Mouse (Mus musculus) heart, embryonic 13.5 days (tissue): Measurements from ENCODE around the gene Disc1. TPM values are rescaled to one million over a fixed set of nuclear protein-coding genes. Genes with fewer than 3 reads are reported as not detected.

Experiments
- ATAC-seq: fragments of 200-750 bp; cut with Nextera tagmentation; 2 replicates; pipeline ENCODE4 v1.8.0; 2017; ENCODE audit warnings: moderate TSS enrichment; ENCODE audit not compliant: insufficient number of reproducible peaks, low FRiP score, low TSS enrichment; ENCODE audit errors: extremely low read depth
- H3K27ac ChIP-seq: fragments of 300-500 bp; sonication (generic); replicated peaks from 2 replicates; pipeline ENCODE4 v1.5.1; 2015; ENCODE audit warnings: moderate library complexity, mild to moderate bottlenecking, inconsistent platforms
- H3K27me3 ChIP-seq: fragments of 300-500 bp; sonication (generic); replicated peaks from 2 replicates; pipeline ENCODE4 v1.6.1; 2015; ENCODE audit warnings: mild to moderate bottlenecking, inconsistent platforms
- H3K36me3 ChIP-seq: fragments of 300-500 bp; sonication (generic); 2 replicates; pipeline ENCODE4 v1.6.1; 2015; ENCODE audit warnings: mild to moderate bottlenecking, inconsistent platforms
- H3K4me1 ChIP-seq: fragments of 300-500 bp; sonication (generic); 2 replicates; pipeline ENCODE4 v1.6.1; 2015; ENCODE audit warnings: inconsistent platforms
- H3K4me2 ChIP-seq: fragments of 300-500 bp; sonication (generic); 2 replicates; pipeline ENCODE4 v1.6.1; 2015; ENCODE audit warnings: inconsistent platforms, mild to moderate bottlenecking, moderate library complexity
- H3K4me3 ChIP-seq: fragments of 300-500 bp; sonication (generic); 2 replicates; pipeline ENCODE4 v1.5.1; 2015; ENCODE audit warnings: moderate library complexity, mild to moderate bottlenecking, inconsistent platforms
- H3K9ac ChIP-seq: fragments of 300-500 bp; sonication (generic); 2 replicates; pipeline ENCODE4 v1.6.1; 2015; ENCODE audit warnings: inconsistent platforms, mild to moderate bottlenecking, moderate library complexity
- H3K9me3 ChIP-seq: fragments of 300-500 bp; sonication (generic); 2 replicates; pipeline ENCODE4 v1.6.1; 2016; ENCODE audit warnings: inconsistent platforms
- WGBS: fragments of 180-500 bp; shearing (Covaris S2); methylation state at CpG from one replicate; pipeline ENCODE4 v1.1.7; 2015; ENCODE audit warnings: mixed read lengths; 5-methylcytosine and 5-hydroxymethylcytosine counted together
- polyA plus RNA-seq: library from polyadenylated mRNA; unstranded; fragments of >200 nt; fragmentation: Nextera tagmentation; extraction: Ambion mirVana; gene quantifications from 2 replicates; pipeline ENCODE4 v1.2.1, GENCODE M21; 2015

Disc1 gene
- polyA plus RNA-seq, 1 experiment from 2014 or later: 2.2 TPM

GRCm38 (mm10) chr8:125201650-125202049, 147.7 kb downstream of the Disc1 start:
- peaks cover 63% of the 10 kb centered on the region for H3K4me1 ChIP-seq
- no peak overlapping the region for H3K4me2 ChIP-seq
- H3K27ac ChIP-seq: no peak overlapping the region
- no peaks in the 10 kb centered on the region for H3K9me3 ChIP-seq
- no peak overlapping the region for H3K4me3 ChIP-seq
- H3K9ac ChIP-seq: 0 out of 2 replicates have a peak overlapping the region, but pooled peaks have one; percentile 7
- no peak for ATAC-seq
- 62% methylated on average over 6 of the region's 6 CpGs for WGBS
- no peaks in the 10 kb centered on the region for H3K27me3 ChIP-seq
- H3K36me3 ChIP-seq: no peaks in the 10 kb centered on the region

GRCm38 (mm10) chr8:125203016-125203415, 149.0 kb downstream of the Disc1 start:
- Histone ChIP-seq H3K4me1 (peaks cover 51% of the 10 kb centered on the region), H3K36me3 (no peaks in the 10 kb centered on the region), H3K4me2 (no peak overlapping the region), H3K9ac (no peak overlapping the region), H3K27me3 (no peaks in the 10 kb centered on the region), H3K27ac (no peak overlapping the region), H3K9me3 (no peaks in the 10 kb centered on the region), H3K4me3 (no peak overlapping the region)
- ATAC-seq: no peak
- 53% methylated on average over 9 of the region's 9 CpGs for WGBS

DNA sequence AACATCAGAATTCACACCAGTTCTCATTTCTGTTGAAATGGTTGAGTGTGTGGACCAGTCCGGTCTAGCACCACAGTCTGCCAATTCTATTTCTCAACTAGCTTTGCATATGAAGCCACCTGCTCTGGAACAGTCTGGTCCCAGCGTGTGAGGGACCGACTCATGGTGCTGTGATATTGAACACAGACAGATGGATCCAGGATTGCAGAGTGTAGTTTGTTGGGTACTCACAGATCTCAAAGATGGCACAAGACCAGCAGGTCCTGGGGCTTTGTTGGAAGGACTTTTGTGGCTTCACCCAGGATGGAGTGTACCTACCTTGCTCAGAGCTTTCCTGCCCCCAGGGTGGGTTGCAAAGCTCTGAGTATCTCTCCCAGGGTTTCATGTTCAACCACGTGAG, 151.6 kb downstream of the Disc1 start:
- no peak overlapping the region for H3K4me3 ChIP-seq
- no peaks in the 10 kb centered on the region for H3K9me3 ChIP-seq
- H3K4me2 ChIP-seq: no peak overlapping the region
- no peaks in the 10 kb centered on the region for H3K36me3 ChIP-seq
- no peak overlapping the region for H3K27ac ChIP-seq
- H3K9ac ChIP-seq: no peak overlapping the region
- H3K4me1 ChIP-seq: peaks cover 37% of the 10 kb centered on the region
- WGBS: 83% methylated on average over 4 of the region's 4 CpGs
- H3K27me3 ChIP-seq: no peaks in the 10 kb centered on the region
- ATAC-seq: no peak

DNA sequence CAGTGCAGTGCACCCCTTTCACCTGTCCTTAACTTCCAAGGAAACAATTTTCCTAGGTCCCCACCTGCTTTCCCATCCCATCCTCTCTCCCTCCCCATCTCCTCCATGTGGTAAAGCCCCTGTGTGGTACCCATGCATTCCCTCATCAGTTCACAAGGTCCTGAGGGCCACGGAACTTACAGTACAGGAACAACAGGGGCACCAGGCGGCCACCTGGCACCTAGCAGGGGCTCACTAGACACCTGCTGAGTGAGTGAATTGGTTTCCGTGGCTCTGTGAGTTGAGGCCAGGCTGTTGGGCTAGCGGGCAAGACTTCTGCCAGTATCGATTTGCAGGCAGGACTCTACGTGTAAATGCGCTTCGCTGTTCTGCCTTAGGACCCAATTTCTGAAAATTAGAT, 152.4 kb downstream of the Disc1 start:
- Histone ChIP-seq H3K4me2 (no peak overlapping the region), H3K4me1 (peaks cover 31% of the 10 kb centered on the region), H3K27me3 (no peaks in the 10 kb centered on the region), H3K9ac (no peak overlapping the region), H3K4me3 (no peak overlapping the region), H3K36me3 (no peaks in the 10 kb centered on the region), H3K27ac (no peak overlapping the region), H3K9me3 (no peaks in the 10 kb centered on the region)
- 72% methylated on average over 8 of the region's 8 CpGs for WGBS
- ATAC-seq: no peak

- ATAC-seq: no peak
- no peaks in the 10 kb centered on the region for H3K27me3 ChIP-seq
- no peaks in the 10 kb centered on the region for H3K36me3 ChIP-seq
- 70% methylated on average over 3 of the region's 3 CpGs for WGBS
- H3K9me3 ChIP-seq: no peaks in the 10 kb centered on the region
- H3K9ac ChIP-seq: no peak overlapping the region
- H3K4me3 ChIP-seq: no peak overlapping the region
- no peak overlapping the region for H3K27ac ChIP-seq
- peaks cover 25% of the 10 kb centered on the region for H3K4me1 ChIP-seq
- no peak overlapping the region for H3K4me2 ChIP-seq
Measured at GRCm38 (mm10) chr8:125206962-125207361, 153.0 kb downstream of the Disc1 start.

DNA sequence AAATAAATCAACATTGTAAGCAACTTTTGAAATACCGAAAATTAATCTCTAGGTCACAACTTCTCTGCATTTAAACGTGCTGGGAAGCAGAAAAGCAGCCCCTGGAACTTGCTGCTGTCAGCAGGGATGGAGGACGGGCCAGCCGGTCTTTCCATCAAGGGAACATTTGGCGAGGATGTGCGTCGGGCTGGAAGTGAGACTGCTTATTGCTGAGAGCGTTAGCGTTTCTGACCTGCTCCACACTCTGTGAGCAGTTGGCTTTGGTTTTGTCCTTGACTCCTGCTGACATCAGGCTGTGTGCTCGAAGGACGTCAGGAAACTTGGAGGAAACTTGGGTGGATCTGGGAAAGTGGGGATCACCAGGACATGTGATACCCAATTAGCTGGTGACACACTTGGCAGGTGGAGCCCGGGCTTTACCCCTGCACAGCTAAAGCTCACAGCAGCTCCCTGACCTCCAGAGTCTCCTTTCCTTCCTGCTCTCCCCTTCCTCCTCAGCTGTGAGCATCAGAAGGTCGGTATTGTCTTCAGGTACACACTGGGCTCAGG, 158.7 kb downstream of the Disc1 start:
- no peak overlapping the region for H3K9ac ChIP-seq
- H3K4me2 ChIP-seq: no peak overlapping the region
- no peaks in the 10 kb centered on the region for H3K36me3 ChIP-seq
- H3K9me3 ChIP-seq: no peaks in the 10 kb centered on the region
- WGBS: 66% methylated on average over 13 of the region's 13 CpGs
- no peaks in the 10 kb centered on the region for H3K27me3 ChIP-seq
- H3K4me3 ChIP-seq: no peak overlapping the region
- peaks cover 12% of the 10 kb centered on the region for H3K4me1 ChIP-seq
- no peak for ATAC-seq
- no peak overlapping the region for H3K27ac ChIP-seq

GRCm38 (mm10) chr8:125217902-125218581, 164.0 kb downstream of the Disc1 start:
- 60% methylated on average over 12 of the region's 12 CpGs for WGBS
- no peak for ATAC-seq
- H3K9me3 ChIP-seq: no peaks in the 10 kb centered on the region

GRCm38 (mm10) chr8:125218669-125219068, 164.7 kb downstream of the Disc1 start:
- Histone ChIP-seq H3K27ac (peak overlapping the region; percentile 16), H3K36me3 (no peaks in the 10 kb centered on the region), H3K4me3 (no peak overlapping the region), H3K4me2 (no peak overlapping the region), H3K9me3 (no peaks in the 10 kb centered on the region), H3K27me3 (no peaks in the 10 kb centered on the region), H3K9ac (no peak overlapping the region), H3K4me1 (peaks cover 39% of the 10 kb centered on the region)
- 49% methylated on average over 4 of the region's 4 CpGs for WGBS
- no peak for ATAC-seq

More at GRCm38 (mm10) chr8:125217902-125218581, 164.0 kb downstream of the Disc1 start:
- peaks cover 33% of the 10 kb centered on the region for H3K4me1 ChIP-seq
- no peak overlapping the region for H3K4me2 ChIP-seq
- H3K4me3 ChIP-seq: no peak overlapping the region
- H3K27ac ChIP-seq: no peak overlapping the region
- no peaks in the 10 kb centered on the region for H3K36me3 ChIP-seq
- no peaks in the 10 kb centered on the region for H3K27me3 ChIP-seq
- no peak overlapping the region for H3K9ac ChIP-seq

- peaks cover 52% of the 10 kb centered on the region for H3K4me1 ChIP-seq
- H3K4me3 ChIP-seq: no peak overlapping the region
- no peak for ATAC-seq
- no peaks in the 10 kb centered on the region for H3K27me3 ChIP-seq
- no peaks in the 10 kb centered on the region for H3K9me3 ChIP-seq
- 39% methylated on average over 5 of the region's 5 CpGs for WGBS
- no peak overlapping the region for H3K4me2 ChIP-seq
- H3K36me3 ChIP-seq: no peaks in the 10 kb centered on the region
- peak overlapping the region; percentile 62 for H3K27ac ChIP-seq
- no peak overlapping the region for H3K9ac ChIP-seq
Measured at GRCm38 (mm10) chr8:125220608-125221007, 166.6 kb downstream of the Disc1 start.

DNA sequence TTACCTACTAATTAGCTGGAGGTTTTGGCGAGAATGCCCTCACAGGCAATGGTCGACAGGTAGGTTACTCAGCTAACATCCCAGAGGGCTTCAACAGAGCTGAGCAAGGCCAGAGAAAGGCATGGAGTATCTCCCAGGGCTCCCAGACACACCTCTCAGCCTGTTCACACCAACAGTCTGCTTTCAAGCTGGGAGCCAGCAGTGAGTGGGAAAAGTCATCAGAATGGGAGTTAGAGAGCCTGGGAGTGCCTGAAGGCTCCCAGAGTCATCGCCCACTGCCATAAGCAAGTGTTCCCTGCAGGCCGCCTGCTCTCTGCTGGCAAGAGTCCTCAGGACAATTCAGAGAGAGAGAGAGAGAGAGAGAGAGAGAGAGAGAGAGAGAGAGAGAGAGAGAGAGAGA, 167.1 kb downstream of the Disc1 start:
- 39% methylated on average over 4 of the region's 4 CpGs for WGBS
- Histone ChIP-seq H3K4me1 (peaks cover 52% of the 10 kb centered on the region), H3K27me3 (no peaks in the 10 kb centered on the region), H3K4me3 (no peak overlapping the region), H3K27ac (peak overlapping the region; percentile 62), H3K36me3 (no peaks in the 10 kb centered on the region), H3K9ac (0 out of 2 replicates have a peak overlapping the region, but pooled peaks have one; percentile 19), H3K4me2 (no peak overlapping the region), H3K9me3 (no peaks in the 10 kb centered on the region)
- no peak for ATAC-seq

DNA sequence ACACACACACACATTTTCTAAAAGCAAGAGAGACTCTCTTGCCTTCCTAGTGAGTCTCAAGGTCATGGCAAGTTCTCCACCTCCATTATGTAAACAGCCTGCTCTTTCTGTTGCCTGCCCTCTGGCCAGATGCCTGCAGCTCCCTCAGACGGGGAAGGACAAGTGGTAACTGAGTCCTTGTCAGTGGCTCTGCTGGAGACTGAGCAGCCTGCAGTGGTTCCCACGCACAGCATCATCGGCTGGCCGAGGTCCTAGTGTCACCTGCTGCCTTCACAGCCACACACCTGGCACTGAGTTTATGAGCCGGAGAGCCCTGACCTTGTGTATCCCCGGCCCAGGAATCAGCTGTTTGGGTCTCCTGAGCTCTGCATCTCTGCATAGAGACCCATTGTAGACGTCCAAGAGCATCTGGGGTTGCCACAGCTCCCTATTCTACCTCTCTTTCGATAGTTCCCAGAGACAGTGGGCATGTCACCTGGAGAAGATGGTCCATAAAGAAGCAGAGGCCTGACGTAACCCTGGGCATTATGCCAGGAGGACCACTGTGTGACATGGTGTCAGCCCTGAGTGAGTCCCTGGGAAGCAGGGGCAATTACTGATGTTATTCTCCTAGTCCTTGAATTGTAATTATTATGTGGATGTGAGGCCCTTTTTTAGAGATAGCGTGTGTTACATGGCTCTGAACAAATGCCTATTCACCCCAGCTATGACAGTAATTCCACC, 169.2 kb downstream of the Disc1 start:
- peak overlapping the region; percentile 63 for H3K27ac ChIP-seq
- no peak overlapping the region for H3K4me3 ChIP-seq
- no peaks in the 10 kb centered on the region for H3K36me3 ChIP-seq
- H3K4me2 ChIP-seq: no peak overlapping the region
- 0 out of 2 replicates have a peak overlapping the region, but pooled peaks have one; percentile 17 for H3K9ac ChIP-seq
- 55% methylated on average over 10 of the region's 10 CpGs for WGBS
- ATAC-seq: no peak
- H3K4me1 ChIP-seq: peaks cover 67% of the 10 kb centered on the region
- H3K9me3 ChIP-seq: no peaks in the 10 kb centered on the region
- H3K27me3 ChIP-seq: no peaks in the 10 kb centered on the region
